Mouse (Mus musculus) cerebellum, adult 8-10 months (tissue): ENCODE data around the gene Mepce.

ENCODE experiments used
- DNase-seq: peaks from one replicate; pipeline ENCODE4 v3.0.0; 2022

Mepce gene

DNA sequence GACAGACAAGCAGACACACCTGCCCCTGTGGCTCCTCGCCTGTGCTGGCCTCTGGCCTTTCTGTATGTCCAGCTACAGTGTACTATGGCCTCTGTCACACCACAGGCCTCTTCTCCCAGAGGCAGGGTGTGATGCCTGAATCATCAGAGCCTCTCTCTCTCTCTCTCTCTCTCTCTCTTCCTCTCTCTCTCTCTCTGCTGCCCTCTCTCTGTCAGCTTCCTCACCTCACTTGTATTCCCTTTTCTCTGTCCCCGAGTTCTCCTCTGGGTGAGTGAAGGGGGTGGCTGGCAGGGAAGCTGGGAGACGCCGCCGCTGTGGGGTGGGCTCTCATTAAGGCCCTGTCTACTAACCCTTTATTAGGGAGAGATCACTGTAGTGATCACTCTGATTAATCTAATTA is 48.9 kb downstream of the Mepce start:
- no peak for DNase-seq

DNA sequence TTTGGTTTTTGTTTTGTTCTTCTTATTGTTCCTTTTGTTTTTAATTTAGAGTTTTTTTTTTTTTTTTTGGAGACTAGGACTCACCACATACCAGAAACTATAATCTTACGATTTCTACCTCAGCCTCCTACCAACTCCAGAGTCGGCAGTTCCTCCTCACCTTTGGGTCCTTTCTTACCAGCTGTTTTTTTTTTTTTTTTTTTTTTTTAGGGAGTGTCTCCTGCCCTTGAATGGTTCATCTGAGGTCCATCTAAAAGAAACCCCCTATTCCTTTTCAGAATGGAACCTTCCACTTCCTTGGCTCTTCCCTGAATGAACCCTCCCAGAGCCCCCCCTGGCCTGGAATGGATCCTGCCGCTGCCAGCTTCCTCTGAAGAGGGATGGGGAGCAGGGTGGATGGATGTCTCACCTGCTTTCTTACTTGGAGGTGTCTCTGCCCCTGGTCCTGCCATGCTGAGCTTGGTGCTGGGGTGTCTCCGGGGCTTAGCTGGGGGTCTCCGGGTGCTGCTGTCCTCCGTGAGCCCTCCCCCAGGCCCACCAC is 50.0 kb downstream of the Mepce start:
- DNase-seq, result no peak

DNA sequence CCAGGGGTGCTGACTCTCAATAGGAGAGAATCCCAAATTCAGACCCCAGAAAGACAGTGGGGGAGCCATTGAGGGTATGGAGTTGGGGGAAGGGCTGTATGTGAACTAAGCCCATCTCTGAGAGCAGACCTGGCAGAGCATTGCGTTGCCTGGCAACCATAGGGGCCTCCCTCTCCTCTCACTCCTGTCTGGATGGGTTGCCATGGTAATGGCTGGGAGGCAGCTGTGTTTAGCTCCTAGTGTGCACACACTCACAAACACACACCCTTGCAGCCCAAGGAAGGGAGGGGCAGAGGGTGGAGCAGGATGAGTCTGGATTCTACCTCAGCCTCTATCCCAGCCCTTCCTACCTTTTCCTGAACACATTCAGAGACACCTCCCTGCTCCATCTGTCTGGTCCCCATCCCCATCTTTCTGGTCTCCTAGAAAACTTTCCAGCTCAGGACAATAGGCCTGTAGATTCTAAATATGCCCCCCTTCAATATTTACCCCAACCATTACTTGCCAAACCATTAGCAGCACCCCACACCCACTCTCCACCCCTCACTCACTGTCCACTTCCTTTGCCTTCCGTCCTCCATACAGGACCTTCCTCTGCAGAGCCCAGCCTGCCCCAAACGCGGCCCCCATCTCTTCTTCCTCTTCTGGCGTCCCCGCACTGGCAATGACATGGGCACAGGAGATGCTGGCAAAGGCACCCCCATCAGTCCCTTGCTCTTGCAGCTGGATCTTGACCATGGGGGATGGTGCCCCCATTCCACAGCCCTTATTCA is 53.0 kb downstream of the Mepce start:
- no peak for DNase-seq

DNA sequence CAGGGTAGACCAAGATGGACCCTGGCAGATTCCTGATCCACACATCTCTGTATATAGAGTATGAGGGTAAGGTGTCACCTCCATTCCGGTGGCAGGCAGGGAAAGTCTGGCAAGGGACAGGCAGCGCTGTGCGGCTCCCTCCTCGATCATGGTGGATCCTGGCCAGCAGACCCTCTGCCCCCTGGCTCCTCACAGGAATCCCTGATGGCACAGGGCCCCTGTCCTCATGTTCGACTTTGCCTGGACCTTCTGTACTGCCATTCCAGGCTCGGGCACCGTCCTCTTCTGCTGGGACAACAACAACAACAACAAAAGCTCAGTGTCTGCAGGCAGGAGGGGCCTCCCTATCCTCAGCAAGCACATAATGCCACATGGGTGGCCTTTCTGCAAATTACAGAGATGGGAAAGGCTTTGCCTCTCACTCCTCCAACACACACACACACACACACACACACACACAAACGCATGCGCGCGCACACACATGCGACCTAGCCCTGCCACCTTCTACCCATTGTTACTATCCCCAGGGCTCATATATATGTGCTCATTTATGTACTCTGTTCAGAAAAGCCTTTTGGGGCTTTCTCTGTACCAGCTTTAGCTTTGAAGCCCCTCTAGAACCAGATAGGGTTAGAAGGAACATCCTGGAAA is 53.7 kb downstream of the Mepce start:
- no peak for DNase-seq
